Mouse (Mus musculus): ENCODE measurements around the gene Apoh.

Gene Apoh

GRCm38 (mm10) chr11:108333583-108334379 is 9.4 kb upstream of the Apoh start:
- DNase-seq: no peak

- no peak for DNase-seq
These were observed 8.5 kb upstream of the Apoh start for GRCm38 (mm10) chr11:108334658-108335057.

- no peak for DNase-seq
These were observed 7.6 kb upstream of the Apoh start for GRCm38 (mm10) chr11:108335536-108335935.

GRCm38 (mm10) chr11:108336445-108336844 is 6.7 kb upstream of the Apoh start:
- no peak for DNase-seq

- DNase-seq: no peak
These were observed 2.9 kb upstream of the Apoh start for GRCm38 (mm10) chr11:108340293-108340692.

- no peak for DNase-seq
These were observed 1.4 kb upstream of the Apoh start for GRCm38 (mm10) chr11:108341783-108342182.

GRCm38 (mm10) chr11:108343789-108344462 is 772 bp downstream of the Apoh start, which contains the start of gene Prkca:
TSS of gene Prkca (minus strand) at chr11:108343928.
- peak; percentile 94 for DNase-seq

GRCm38 (mm10) chr11:108344759-108345158 is 1.6 kb downstream of the Apoh start:
- no peak for DNase-seq

- no peak for DNase-seq
These were observed 2.2 kb downstream of the Apoh start for GRCm38 (mm10) chr11:108345321-108345720.

GRCm38 (mm10) chr11:108350799-108351198 is 7.6 kb downstream of the Apoh start:
- no peak for DNase-seq

GRCm38 (mm10) chr11:108352842-108353388 is 9.8 kb downstream of the Apoh start:
- DNase-seq: no peak

GRCm38 (mm10) chr11:108356020-108356419 is 12.9 kb downstream of the Apoh start:
- no peak for DNase-seq

GRCm38 (mm10) chr11:108358911-108359310 is 15.8 kb downstream of the Apoh start:
- DNase-seq: no peak

- no peak for DNase-seq
These were observed 17.8 kb downstream of the Apoh start for GRCm38 (mm10) chr11:108360983-108361382.

GRCm38 (mm10) chr11:108362965-108363364 is 19.8 kb downstream of the Apoh start:
- no peak for DNase-seq

GRCm38 (mm10) chr11:108363991-108364390 is 20.8 kb downstream of the Apoh start:
- peak; percentile 32 for DNase-seq

- no peak for DNase-seq
These were observed 21.9 kb downstream of the Apoh start for GRCm38 (mm10) chr11:108364945-108365589.

GRCm38 (mm10) chr11:108365600-108365999 is 22.4 kb downstream of the Apoh start:
- no peak for DNase-seq

GRCm38 (mm10) chr11:108367046-108367445 is 23.9 kb downstream of the Apoh start:
- DNase-seq: no peak

- no peak for DNase-seq
These were observed 33.7 kb downstream of the Apoh start for GRCm38 (mm10) chr11:108376815-108377214.

GRCm38 (mm10) chr11:108377680-108378362 is 34.7 kb downstream of the Apoh start:
- peak; percentile 82 for DNase-seq

GRCm38 (mm10) chr11:108378363-108378751 is 35.2 kb downstream of the Apoh start:
- no peak for DNase-seq

- DNase-seq: no peak
These were observed 39.5 kb downstream of the Apoh start for GRCm38 (mm10) chr11:108382664-108383063.

Measured in lung, postnatal 14 days (tissue).